Mouse (Mus musculus) ES-E14 (cell line): ENCODE measurements around the gene 2410137M14Rik. TPM values are rescaled to one million over a fixed set of nuclear protein-coding genes. Genes with fewer than 3 reads are reported as not detected.

Experiments used
- DNase-seq: peaks from one replicate; pipeline ENCODE4 v3.0.0-alpha.2; 2013; ENCODE audit warnings: low read depth, low spot score
- H3K27ac ChIP-seq: 2 replicates; pipeline ENCODE4 v1.5.1; 2012; ENCODE audit warnings: low read depth, mild to moderate bottlenecking, low read length, moderate library complexity, mixed read lengths; ENCODE audit not compliant: poor library complexity, insufficient read depth, severe bottlenecking
- H3K36me3 ChIP-seq: 2 replicates; pipeline ENCODE4 v1.6.1; 2012; ENCODE audit warnings: mild to moderate bottlenecking, low read length, moderate library complexity, mixed read lengths; ENCODE audit not compliant: control insufficient read depth, poor library complexity, insufficient read depth, severe bottlenecking
- H3K4me1 ChIP-seq, 2 experiments: fragments of 150-350 bp in 1 of 2; sonication (generic) in 1 of 2; 2 replicates each; pipeline ENCODE4 v1.6.1; 2012; ENCODE audit warnings: low read length in 2 of 2, mild to moderate bottlenecking in 1 of 2, mixed read lengths in 1 of 2; ENCODE audit not compliant: control insufficient read depth in 2 of 2, insufficient read depth in 2 of 2, poor library complexity in 1 of 2
- H3K4me3 ChIP-seq, 2 experiments: fragments of 150-350 bp in 1 of 2; sonication (generic) in 1 of 2; 2 replicates each; pipeline ENCODE4 v1.5.1; 2012; ENCODE audit warnings: low read length in 2 of 2, low read depth in 1 of 2, mild to moderate bottlenecking in 1 of 2, mixed read lengths in 1 of 2; ENCODE audit not compliant: insufficient read depth in 1 of 2, poor library complexity in 1 of 2, severe bottlenecking in 1 of 2
- H3K9ac ChIP-seq: 2 replicates; pipeline ENCODE4 v1.6.1; 2012; ENCODE audit warnings: low read depth, mild to moderate bottlenecking, low read length, mixed read lengths; ENCODE audit not compliant: poor library complexity, insufficient read depth, severe bottlenecking
- H3K9me3 ChIP-seq: fragments of 150-350 bp; sonication (generic); 2 replicates; pipeline ENCODE4 v1.6.1; 2012; ENCODE audit warnings: low read depth, mild to moderate bottlenecking, low read length; ENCODE audit not compliant: control insufficient read depth, insufficient read depth
- CHD2 ChIP-seq: IDR thresholded peaks from 2 replicates; pipeline ENCODE4 v1.6.1; 2014; ENCODE audit warnings: mild to moderate bottlenecking, low read depth, low read length, inconsistent platforms
- HCFC1 ChIP-seq: IDR thresholded peaks from 2 replicates; pipeline ENCODE4 v1.6.1; 2012; ENCODE audit warnings: low read length, inconsistent platforms, borderline replicate concordance; ENCODE audit not compliant: insufficient read depth
- MAFK ChIP-seq: IDR thresholded peaks from 2 replicates; pipeline ENCODE4 v1.6.1; 2014; ENCODE audit warnings: mild to moderate bottlenecking, low read depth, low read length, inconsistent platforms; ENCODE audit not compliant: insufficient read depth
- ZC3H11A ChIP-seq: IDR thresholded peaks from 2 replicates; pipeline ENCODE4 v1.6.1; 2012; ENCODE audit warnings: low read depth, mild to moderate bottlenecking, inconsistent platforms, low read length, borderline replicate concordance
- ZNF384 ChIP-seq: IDR thresholded peaks from 2 replicates; pipeline ENCODE4 v1.6.1; 2012; ENCODE audit warnings: low read depth, low read length, inconsistent platforms
- in situ Hi-C, 2 experiments: fragments of 600-800 bp; cut with MboI; formaldehyde crosslinking; loops; one replicate each; pipeline ENCODE4 v1.15.1; 2025; ENCODE audit warnings: low sequenced_read_pairs in 2 of 2, inconsistent platforms in 1 of 2; ENCODE audit not compliant: unreplicated experiment in 2 of 2
- total RNA-seq: library from RNA; depleted of rRNA; stranded (reverse); fragments of 300-350 nt; gene quantifications from 2 replicates; pipeline ENCODE4 v1.2.3, GENCODE M21; 2012; rRNA removed

Gene 2410137M14Rik
- total RNA-seq: 14.8 and 16.9 TPM in 2 replicates

DNA sequence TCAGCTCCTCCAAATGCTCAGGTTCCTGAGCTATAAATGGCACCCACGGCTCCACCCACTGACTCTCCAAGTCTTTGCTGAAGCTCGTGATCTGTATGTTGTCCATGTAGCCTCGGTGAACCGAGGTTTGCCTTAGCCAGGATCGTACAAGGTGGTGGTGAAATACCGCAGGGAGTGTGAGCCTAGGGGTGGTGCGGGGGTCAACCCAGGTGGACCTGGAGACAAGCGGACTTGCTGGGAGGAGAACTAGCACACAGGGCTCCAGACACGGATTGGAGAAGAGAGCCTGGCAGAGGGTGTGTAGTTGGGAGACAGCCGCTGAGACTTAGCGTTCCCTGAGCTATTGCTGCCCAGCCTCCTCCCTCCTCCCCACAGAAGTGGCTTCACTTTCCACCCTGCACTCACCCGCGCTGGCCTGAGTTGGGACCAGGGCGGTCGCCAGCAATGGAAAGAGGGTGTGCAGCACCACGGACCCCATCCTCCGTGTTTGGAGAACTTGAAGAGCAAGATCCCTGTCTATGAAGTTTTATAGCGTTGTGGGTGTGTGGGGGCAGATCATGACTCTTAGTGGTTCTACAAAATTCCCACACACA, at the start of gene 2410137M14Rik:
TSS of gene 2410137M14Rik (minus strand) at position 17 of the 593 bp plus-strand sequence.
- DNase-seq: no peak
- in situ Hi-C loops: no loop called here
- peak within 1 kb of the TSS; percentile 93 for H3K27ac ChIP-seq
- peaks cover 15 to 27% of the 10 kb centered on the region in 2 experiments for H3K4me1 ChIP-seq
- H3K36me3 ChIP-seq: peaks cover 5% of the 10 kb centered on the region; the same call in 1 of the 2 replicates
- TF ChIP-seq ZC3H11A (no peak), MAFK (no peak), HCFC1 (no peak), CHD2 (no peak), ZNF384 (no peak)
- peak within 1 kb of the TSS; percentile 4 to 65 for H3K4me3 ChIP-seq
- H3K9ac ChIP-seq: peak within 1 kb of the TSS; percentile 79
- no peaks in the 10 kb centered on the region for H3K9me3 ChIP-seq

DNA sequence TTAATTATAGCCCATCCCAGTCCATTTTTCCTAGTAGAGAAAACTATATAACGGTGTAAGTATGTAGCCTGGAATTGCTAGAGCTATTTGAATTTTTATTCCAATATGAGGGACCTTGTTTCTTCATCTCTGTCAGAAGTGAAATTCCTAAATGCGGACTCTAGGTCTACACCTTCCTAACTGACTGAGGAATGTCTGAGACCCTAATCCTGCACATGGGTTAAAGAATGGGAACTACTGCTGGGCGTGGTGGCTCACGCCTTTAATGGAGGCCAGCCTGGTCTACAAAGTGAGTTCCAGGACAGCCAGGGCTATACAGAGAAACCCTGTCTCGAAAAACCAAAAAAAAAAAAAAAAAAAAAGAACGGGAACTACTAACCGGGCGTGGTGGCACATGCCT, 48.1 kb upstream of the 2410137M14Rik start:
- in situ Hi-C loops: no loop called here
- no peaks in the 10 kb centered on the region for H3K36me3 ChIP-seq
- peaks cover 6 to 8% of the 10 kb centered on the region in 2 experiments; a peak in 3 of 4 replicates for H3K4me1 ChIP-seq
- TF ChIP-seq ZNF384: peak; percentile 54; the same call in 1 of the 2 replicates
- no peak for TF ChIP-seq MAFK
- peak overlapping the region; percentile 77; the same call in 1 of the 2 replicates for H3K9ac ChIP-seq
- no peak for DNase-seq
- no peaks in the 10 kb centered on the region for H3K9me3 ChIP-seq
- peak overlapping the region; percentile 100; the same call in 1 of the 2 replicates for H3K27ac ChIP-seq
- peak overlapping the region; percentile 52 to 58; a peak in 3 of 4 replicates for H3K4me3 ChIP-seq

DNA sequence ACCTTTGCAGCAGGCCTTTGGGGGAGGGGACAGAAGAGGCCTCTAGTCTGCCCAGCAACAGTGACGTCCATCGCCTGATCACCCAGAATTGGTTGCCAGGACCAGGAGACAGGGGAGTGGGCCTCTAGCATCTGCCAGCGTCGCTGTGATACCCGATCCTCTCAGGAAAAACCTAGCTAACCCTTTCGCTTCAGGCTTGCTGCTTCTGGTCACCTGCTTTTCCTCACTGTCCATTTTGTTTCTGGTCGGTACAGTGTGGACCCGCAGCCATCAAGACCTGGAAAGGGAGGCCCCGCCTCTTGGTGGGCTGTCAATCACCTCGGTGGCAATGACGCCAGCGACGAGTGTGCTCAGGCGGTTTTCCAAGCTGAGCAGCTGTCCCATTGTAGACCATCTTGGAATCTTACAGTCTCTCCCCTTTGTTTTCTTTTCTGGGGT, 47.7 kb upstream of the 2410137M14Rik start:
- peak overlapping the region; percentile 100 for H3K27ac ChIP-seq
- TF ChIP-seq CHD2: peak; percentile 96
- TF ChIP-seq ZC3H11A: no peak
- peaks cover 6 to 8% of the 10 kb centered on the region in 2 experiments; a peak in 3 of 4 replicates for H3K4me1 ChIP-seq
- no peaks in the 10 kb centered on the region for H3K9me3 ChIP-seq
- H3K4me3 ChIP-seq: peak overlapping the region; percentile 52 to 58
- peak; percentile 99 for DNase-seq
- H3K9ac ChIP-seq: peak overlapping the region; percentile 77
- H3K36me3 ChIP-seq: no peaks in the 10 kb centered on the region
- in situ Hi-C loops: no loop called here

DNA sequence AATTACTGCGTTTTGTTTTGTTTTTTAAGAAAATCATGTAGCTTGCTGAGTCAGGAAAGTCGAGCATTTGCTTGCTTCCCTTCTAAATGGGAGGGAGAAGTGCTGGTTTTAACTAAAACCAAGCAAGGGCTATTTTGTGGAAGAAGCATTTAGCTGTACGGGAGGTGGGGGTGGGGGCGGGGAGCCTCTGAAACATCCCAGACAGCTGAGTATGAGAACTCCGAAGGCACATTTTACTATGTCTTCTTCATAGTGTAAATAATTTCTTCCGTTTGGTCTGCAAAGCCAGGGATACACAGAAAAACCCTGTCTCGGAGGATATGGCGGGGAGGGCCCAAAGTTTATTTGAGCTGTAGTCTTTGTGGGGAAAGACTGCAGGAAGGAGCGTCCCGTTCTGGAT, 47.2 kb upstream of the 2410137M14Rik start:
- TF ChIP-seq ZC3H11A: no peak
- 0 out of 2 replicates have a peak, but pooled peaks have one; percentile 44 for TF ChIP-seq MAFK
- TF ChIP-seq HCFC1: 0 out of 2 replicates have a peak, but pooled peaks have one; percentile 46
- no peak for DNase-seq
- H3K9ac ChIP-seq: peak overlapping the region; percentile 87
- H3K27ac ChIP-seq: peak overlapping the region; percentile 100
- peaks cover 6 to 10% of the 10 kb centered on the region in 2 experiments; a peak in 3 of 4 replicates for H3K4me1 ChIP-seq
- H3K9me3 ChIP-seq: no peaks in the 10 kb centered on the region
- H3K4me3 ChIP-seq: peak overlapping the region; percentile 54 to 68
- no peaks in the 10 kb centered on the region for H3K36me3 ChIP-seq
- in situ Hi-C loops: no loop called here

DNA sequence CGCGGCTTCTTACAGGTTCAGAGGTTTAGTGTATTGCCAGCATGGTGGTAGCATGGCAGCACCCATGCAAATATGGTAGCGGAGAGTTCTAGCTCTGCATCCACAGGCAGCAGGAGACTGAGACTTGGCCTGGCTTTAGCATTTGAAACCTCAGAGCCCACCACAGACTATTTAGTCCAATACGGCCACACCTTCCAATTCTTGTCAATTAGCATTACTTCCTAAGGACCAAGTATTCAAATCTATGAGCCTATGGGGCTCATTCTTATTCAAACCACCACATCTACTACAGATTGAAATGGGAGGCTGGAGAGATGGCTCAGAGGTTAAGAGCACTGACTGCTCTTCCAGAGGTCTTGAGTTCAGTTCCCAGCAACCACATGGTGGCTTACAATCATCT, 46.4 kb upstream of the 2410137M14Rik start:
- DNase-seq: no peak
- H3K27ac ChIP-seq: peak overlapping the region; percentile 100
- in situ Hi-C loops: no loop called here
- no peaks in the 10 kb centered on the region for H3K9me3 ChIP-seq
- H3K4me1 ChIP-seq: peaks cover 7 to 12% of the 10 kb centered on the region in 2 experiments
- no peaks in the 10 kb centered on the region for H3K36me3 ChIP-seq
- TF ChIP-seq MAFK (no peak), ZNF384 (no peak), HCFC1 (no peak), ZC3H11A (no peak), CHD2 (no peak)
- H3K4me3 ChIP-seq: peak overlapping the region in 1 of 2 experiments; percentile 33; a peak in 1 of 4 replicates
- H3K9ac ChIP-seq: peak overlapping the region; percentile 23; the same call in 1 of the 2 replicates
